12 mouse cellular contexts compared by ENCODE assay signal in genomic region chr2:43738562-43739112, GRCm38 (mm10). TPM values are rescaled to one million over a fixed set of nuclear protein-coding genes. Genes with fewer than 3 reads are reported as not detected.
DNase-seq lines count a peak whose midpoint lies in the region; ATAC-seq and TF ChIP-seq lines count a peak whose summit lies in the region.
"Had no signal": no experiment of that assay in that cellular context is flagged by ENCODE, and none has a peak within 500 bp of the region (broad histone marks: within the 10 kb centered on the region; RNA-seq: fewer than 3 reads in every experiment).

No protein-coding gene starts in this region.

- TF ChIP-seq EP300 in heart, adult 2 months (IDR thresholded peaks at IDR 0.05; ENCODE audit: insufficient read depth, low read depth, low read length), result no peak

- H3K9me3 ChIP-seq in midbrain, embryonic 11.5 days (ENCODE audit: control insufficient read depth, low read length), result no peaks in the 10 kb centered on the region
- H3K9me3 ChIP-seq: forebrain, embryonic 12.5 days; limb, embryonic 13.5 days had no signal

- DNase-seq in heart, adult 2 months, result peak; percentile 22 to 34
- no peak for DNase-seq in heart, postnatal 25 days (ENCODE audit: low spot score)
- DNase-seq in B cell, adult 2 months, result peak; percentile 75 to 80
- DNase-seq in cerebellum, postnatal 14 days, result no peak
- no peak for DNase-seq in cerebellum, adult 9-10 months
- DNase-seq in midbrain, embryonic 11.5 days (ENCODE audit: low spot score, missing footprints), result no peak
- DNase-seq: cerebellum, postnatal 36 days; right cerebral cortex, postnatal 25 days had no signal

- 72% methylated on average over 10 of the region's 10 CpGs for WGBS in heart, adult 2 months
- WGBS in midbrain, embryonic 11.5 days, result 90% methylated on average over 10 of the region's 10 CpGs

- no peaks in the 10 kb centered on the region for H3K79me2 ChIP-seq in heart, adult 2 months (replicated peaks; ENCODE audit: control insufficient read depth, insufficient read depth, low read length)

- H3K4me2 ChIP-seq in midbrain, embryonic 11.5 days, result no peak overlapping the region
- H3K4me2 ChIP-seq: forebrain, embryonic 12.5 days; limb, embryonic 13.5 days had no signal

- H3K27ac ChIP-seq in heart, adult 2 months, result no peak overlapping the region
- no peak overlapping the region for H3K27ac ChIP-seq in midbrain, embryonic 11.5 days (ENCODE audit: low read depth, low read length)
- H3K27ac ChIP-seq: forebrain, embryonic 12.5 days; limb, embryonic 13.5 days had no signal

- H3K27me3 ChIP-seq in heart, adult 2 months (ENCODE audit: control insufficient read depth, insufficient read depth, low read length), result no peaks in the 10 kb centered on the region
- no peaks in the 10 kb centered on the region for H3K27me3 ChIP-seq in midbrain, embryonic 11.5 days (ENCODE audit: control insufficient read depth, insufficient read depth, low read length)
- H3K27me3 ChIP-seq: forebrain, embryonic 12.5 days; limb, embryonic 13.5 days had no signal

- TF ChIP-seq CTCF in heart, adult 2 months (IDR thresholded peaks at IDR 0.05), result no peak

- TF ChIP-seq POLR2A in heart, adult 2 months (IDR thresholded peaks at IDR 0.05; ENCODE audit: insufficient read depth, low read depth, low read length), result no peak

- H3K9ac ChIP-seq in heart, adult 2 months (ENCODE audit: low read depth, low read length), result no peak overlapping the region
- H3K9ac ChIP-seq in midbrain, embryonic 11.5 days (ENCODE audit: low read length), result no peak overlapping the region
- H3K9ac ChIP-seq: forebrain, embryonic 12.5 days; limb, embryonic 13.5 days had no signal

- peak; percentile 54 to 79 for ATAC-seq in hematopoietic stem cell, adult 5-6 weeks (replicated peaks in 1 of 2; ENCODE audit: insufficient read depth in 1 of 2, low FRiP score in 2 of 2, low TSS enrichment in 1 of 2, low read depth in 1 of 2, poor library complexity in 2 of 2, severe bottlenecking in 2 of 2)
- peak; percentile 67 for ATAC-seq in neutrophil, adult 5-6 weeks (ENCODE audit: extremely low read depth, insufficient number of reproducible peaks, low FRiP score, poor library complexity, severe bottlenecking)
- ATAC-seq in midbrain, embryonic 11.5 days (ENCODE audit: low FRiP score), result no peak

- intact Hi-C loops in heart, adult 2 months (cut with DNase I), result no loop called here
- intact Hi-C loops in heart, postnatal 25 days (cut with DNase I), result no loop called here

- no peak overlapping the region for H3K4me3 ChIP-seq in heart, adult 2 months
- H3K4me3 ChIP-seq in midbrain, embryonic 11.5 days (ENCODE audit: low read depth, low read length), result no peak overlapping the region
- H3K4me3 ChIP-seq: forebrain, embryonic 12.5 days; limb, embryonic 13.5 days had no signal

- no peaks in the 10 kb centered on the region for H3K36me3 ChIP-seq in heart, adult 2 months (ENCODE audit: control insufficient read depth, insufficient read depth, low read length)
- no peaks in the 10 kb centered on the region for H3K36me3 ChIP-seq in midbrain, embryonic 11.5 days (ENCODE audit: control insufficient read depth, insufficient read depth, low read length)
- H3K36me3 ChIP-seq: forebrain, embryonic 12.5 days; limb, embryonic 13.5 days had no signal

- H3K4me1 ChIP-seq in heart, adult 2 months (ENCODE audit: control insufficient read depth, insufficient read depth, low read length), result no peaks in the 10 kb centered on the region
- H3K4me1 ChIP-seq in midbrain, embryonic 11.5 days (ENCODE audit: control insufficient read depth, insufficient read depth, low read length), result no peaks in the 10 kb centered on the region
- H3K4me1 ChIP-seq: forebrain, embryonic 12.5 days; limb, embryonic 13.5 days had no signal

RNA-seq across cellular contexts. Expression of gene Arhgap15, which starts 10.0 kb away (rescaled TPM):
- total RNA-seq in heart, adult 2 months (2021), result 1 to 10 TPM in 1 of 2 experiments, under 1 TPM in 1; 0.39 to 1.2 TPM
- polyA plus RNA-seq in heart, adult 2 months (2012; rRNA removed), result 0.41 and 0.70 TPM in 2 replicates
- total RNA-seq in heart, postnatal 25 days (2021), result under 1 TPM; 0.42 to 0.92 TPM
- total RNA-seq in hematopoietic stem cell, adult 5-6 weeks (2017), result 148 and 169 TPM in 2 replicates
- total RNA-seq in neutrophil, adult 5-6 weeks (2017), result 255 and 275 TPM in 2 replicates
- polyA plus RNA-seq in midbrain, embryonic 11.5 days (2014; fragmentation: Nextera tagmentation; extraction: Ambion mirVana), result 0.52 TPM in 2 replicates

Comparison
In these comparisons a context has a peak if more than half of its experiments do, and no peak if none do; other contexts are left out.
1. DNase-seq: peak in heart, adult 2 months (2 of 2) and B cell, adult 2 months (2 of 2); none in heart, postnatal 25 days (single experiment), cerebellum, postnatal 14 days (0 of 2), cerebellum, adult 9-10 months (single experiment) and midbrain, embryonic 11.5 days (single experiment).
2. RNA of gene Arhgap15, which starts 10.0 kb away (total RNA-seq): 255 to 275 TPM in neutrophil, adult 5-6 weeks and 148 to 169 TPM in hematopoietic stem cell, adult 5-6 weeks; 0.39 to 1.2 TPM in heart, adult 2 months and 0.42 to 0.92 TPM in heart, postnatal 25 days; every median in the first group is over 10 times any median in the second.